Mouse (Mus musculus): ENCODE data around the gene Mrpl30. TPM values are rescaled to one million over a fixed set of nuclear protein-coding genes. Genes with fewer than 3 reads are reported as not detected.

Gene Mrpl30
- polyA plus RNA-seq, 1 experiment from 2014 or later, result 261 TPM

DNA sequence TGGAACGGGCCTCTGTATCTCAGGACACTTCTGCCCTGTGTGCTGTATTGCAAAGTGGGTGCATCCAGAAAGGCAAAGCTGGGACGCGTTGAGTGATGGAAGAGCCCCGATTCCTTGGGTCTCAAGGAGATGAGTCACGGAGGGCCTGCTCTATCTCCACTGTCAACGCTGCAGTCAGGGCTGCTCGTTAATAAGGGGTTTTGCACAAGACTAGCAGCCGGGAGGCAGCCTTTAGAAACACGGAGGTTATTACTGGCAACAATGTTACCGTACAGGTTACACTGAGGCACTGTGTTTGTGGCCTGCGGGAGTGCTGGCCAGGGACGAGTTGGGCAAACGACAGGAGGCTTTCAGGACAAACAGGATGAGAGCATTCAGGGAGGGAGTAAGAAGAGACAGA, 27.4 kb downstream of the Mrpl30 start:
- TF ChIP-seq CTCF (IDR thresholded peaks at IDR 0.05; ENCODE audit: low read depth), result no peak
- no peaks in the 10 kb centered on the region for H3K36me3 ChIP-seq (ENCODE audit: control insufficient read depth, insufficient read depth)
- no peak overlapping the region for H3K9ac ChIP-seq (ENCODE audit: low read depth, low read length)
- 56% methylated on average over 13 of the region's 13 CpGs for WGBS
- H3K27me3 ChIP-seq (replicated peaks; ENCODE audit: control insufficient read depth, insufficient read depth, low read length), result no peaks in the 10 kb centered on the region
- H3K27ac ChIP-seq (ENCODE audit: low read depth, low read length), result no peak overlapping the region
- H3K9me3 ChIP-seq (ENCODE audit: control insufficient read depth), result no peaks in the 10 kb centered on the region
- no peak overlapping the region for H3K4me2 ChIP-seq (replicated peaks; ENCODE audit: low read depth)
- ATAC-seq, result no peak
- H3K4me3 ChIP-seq (ENCODE audit: low read depth, low read length), result no peak overlapping the region
- no peaks in the 10 kb centered on the region for H3K4me1 ChIP-seq (replicated peaks; ENCODE audit: control insufficient read depth, insufficient read depth, low read length)

- H3K4me2 ChIP-seq (replicated peaks; ENCODE audit: low read depth), result no peak overlapping the region
- no peaks in the 10 kb centered on the region for H3K4me1 ChIP-seq (replicated peaks; ENCODE audit: control insufficient read depth, insufficient read depth, low read length)
- H3K36me3 ChIP-seq (ENCODE audit: control insufficient read depth, insufficient read depth), result no peaks in the 10 kb centered on the region
- 41% methylated on average over 6 of the region's 6 CpGs for WGBS
- H3K27ac ChIP-seq (ENCODE audit: low read depth, low read length), result no peak overlapping the region
- no peak overlapping the region for H3K9ac ChIP-seq (ENCODE audit: low read depth, low read length)
- H3K27me3 ChIP-seq (replicated peaks; ENCODE audit: control insufficient read depth, insufficient read depth, low read length), result no peaks in the 10 kb centered on the region
- no peak for ATAC-seq
- H3K9me3 ChIP-seq (ENCODE audit: control insufficient read depth), result no peaks in the 10 kb centered on the region
- no peak for TF ChIP-seq CTCF (IDR thresholded peaks at IDR 0.05; ENCODE audit: low read depth)
- no peak overlapping the region for H3K4me3 ChIP-seq (ENCODE audit: low read depth, low read length)
These were observed 27.8 kb downstream of the Mrpl30 start for GRCm38 (mm10) chr1:37918096-37918495.

GRCm38 (mm10) chr1:37922536-37922935, 32.3 kb downstream of the Mrpl30 start:
- no peaks in the 10 kb centered on the region for H3K9me3 ChIP-seq (ENCODE audit: control insufficient read depth)

DNA sequence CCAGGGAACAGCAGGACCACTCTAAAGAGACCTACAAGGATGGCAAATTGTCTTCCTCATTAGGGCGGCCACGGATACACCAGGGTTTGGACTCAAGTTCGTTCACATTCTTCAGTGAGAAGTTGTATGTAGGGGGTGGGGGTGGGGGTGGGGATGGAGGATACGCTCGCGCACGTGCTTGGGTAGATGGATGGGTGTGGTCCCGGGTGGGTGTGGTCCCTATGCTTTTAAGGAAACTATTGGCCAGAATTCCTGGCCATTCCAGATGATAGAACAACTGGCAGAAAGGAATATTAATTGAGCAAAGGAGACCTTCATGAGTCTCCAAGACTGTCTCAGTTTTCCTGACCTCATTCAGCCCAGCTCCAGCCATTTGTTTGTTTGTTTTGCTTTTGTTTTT, 35.7 kb downstream of the Mrpl30 start:
- TF ChIP-seq CTCF (IDR thresholded peaks at IDR 0.05; ENCODE audit: low read depth), result no peak
- WGBS, result 70% methylated on average over 8 of the region's 8 CpGs
- H3K4me2 ChIP-seq (replicated peaks; ENCODE audit: low read depth), result no peak overlapping the region

More at GRCm38 (mm10) chr1:37922536-37922935, 32.3 kb downstream of the Mrpl30 start:
- Histone ChIP-seq H3K27me3 (replicated peaks; ENCODE audit: control insufficient read depth, insufficient read depth, low read length) (no peaks in the 10 kb centered on the region), H3K4me3 (ENCODE audit: low read depth, low read length) (no peak overlapping the region), H3K9ac (ENCODE audit: low read depth, low read length) (no peak overlapping the region), H3K4me1 (replicated peaks; ENCODE audit: control insufficient read depth, insufficient read depth, low read length) (no peaks in the 10 kb centered on the region), H3K36me3 (ENCODE audit: control insufficient read depth, insufficient read depth) (no peaks in the 10 kb centered on the region), H3K4me2 (replicated peaks; ENCODE audit: low read depth) (no peak overlapping the region), H3K27ac (ENCODE audit: low read depth, low read length) (no peak overlapping the region)
- WGBS, result 58% methylated on average over 8 of the region's 8 CpGs
- TF ChIP-seq CTCF (IDR thresholded peaks at IDR 0.05; ENCODE audit: low read depth), result no peak
- no peak for ATAC-seq

GRCm38 (mm10) chr1:37931806-37932205, 41.5 kb downstream of the Mrpl30 start:
- TF ChIP-seq CTCF (IDR thresholded peaks at IDR 0.05; ENCODE audit: low read depth), result peak; percentile 58
- Histone ChIP-seq H3K9ac (ENCODE audit: low read depth, low read length) (no peak overlapping the region), H3K4me2 (replicated peaks; ENCODE audit: low read depth) (no peak overlapping the region), H3K27me3 (replicated peaks; ENCODE audit: control insufficient read depth, insufficient read depth, low read length) (no peaks in the 10 kb centered on the region), H3K4me1 (replicated peaks; ENCODE audit: control insufficient read depth, insufficient read depth, low read length) (no peaks in the 10 kb centered on the region), H3K4me3 (ENCODE audit: low read depth, low read length) (no peak overlapping the region), H3K36me3 (ENCODE audit: control insufficient read depth, insufficient read depth) (no peaks in the 10 kb centered on the region), H3K9me3 (ENCODE audit: control insufficient read depth) (no peaks in the 10 kb centered on the region), H3K27ac (ENCODE audit: low read depth, low read length) (no peak overlapping the region)
- 13% methylated on average over 3 of the region's 3 CpGs for WGBS
- ATAC-seq, result peak; percentile 74

More for the DNA sequence above, 35.7 kb downstream of the Mrpl30 start:
- Histone ChIP-seq H3K9me3 (ENCODE audit: control insufficient read depth) (no peaks in the 10 kb centered on the region), H3K9ac (ENCODE audit: low read depth, low read length) (no peak overlapping the region), H3K36me3 (ENCODE audit: control insufficient read depth, insufficient read depth) (no peaks in the 10 kb centered on the region), H3K4me1 (replicated peaks; ENCODE audit: control insufficient read depth, insufficient read depth, low read length) (no peaks in the 10 kb centered on the region), H3K4me3 (ENCODE audit: low read depth, low read length) (no peak overlapping the region), H3K27me3 (replicated peaks; ENCODE audit: control insufficient read depth, insufficient read depth, low read length) (no peaks in the 10 kb centered on the region), H3K27ac (ENCODE audit: low read depth, low read length) (no peak overlapping the region)
- no peak for ATAC-seq

Other genes starting within 250 kb of the Mrpl30 start
- 7.2 and 7.8 TPM in 2 replicates for gene 2010300C02Rik, start 170.4 kb upstream of the Mrpl30 start, polyA plus RNA-seq (2015; fragmentation: Nextera tagmentation; extraction: Ambion mirVana)
- gene Tsga10, start 24.0 kb upstream of the Mrpl30 start, polyA plus RNA-seq (2015; fragmentation: Nextera tagmentation; extraction: Ambion mirVana), result 2.0 and 2.1 TPM in 2 replicates
- 4.1 and 4.7 TPM in 2 replicates for gene Lipt1, start 18.7 kb upstream of the Mrpl30 start, polyA plus RNA-seq (2015; fragmentation: Nextera tagmentation; extraction: Ambion mirVana)
- gene Mitd1, start 66 bp upstream of the Mrpl30 start, polyA plus RNA-seq (2015; fragmentation: Nextera tagmentation; extraction: Ambion mirVana), result 31.0 and 32.3 TPM in 2 replicates
- gene Lyg2, start 26.0 kb downstream of the Mrpl30 start, polyA plus RNA-seq (2015; fragmentation: Nextera tagmentation; extraction: Ambion mirVana), result not detected in 2 replicates
- gene Lyg1, start 67.3 kb downstream of the Mrpl30 start, polyA plus RNA-seq (2015; fragmentation: Nextera tagmentation; extraction: Ambion mirVana), result not detected in 2 replicates
- 101 and 103 TPM in 2 replicates for gene Txndc9, start 107.4 kb downstream of the Mrpl30 start, polyA plus RNA-seq (2015; fragmentation: Nextera tagmentation; extraction: Ambion mirVana)
- 14.8 and 17.2 TPM in 2 replicates for gene Eif5b, start 107.5 kb downstream of the Mrpl30 start, polyA plus RNA-seq (2015; fragmentation: Nextera tagmentation; extraction: Ambion mirVana)
- 9.5 and 10.1 TPM in 2 replicates for gene Rev1, start 239.3 kb downstream of the Mrpl30 start, polyA plus RNA-seq (2015; fragmentation: Nextera tagmentation; extraction: Ambion mirVana)

Measured in intestine, postnatal 0 days (tissue).